Mouse (Mus musculus) CH12.LX (cell line): ENCODE measurements around the gene Rtf1. TPM values are rescaled to one million over a fixed set of nuclear protein-coding genes. Genes with fewer than 3 reads are reported as not detected.

Experiments
- DNase-seq: peaks from one replicate; pipeline ENCODE4 v3.0.0-alpha.2; 2013; ENCODE audit errors: extremely low read depth
- H3K27ac ChIP-seq: 2 replicates; pipeline ENCODE4 v1.5.1; 2012; ENCODE audit warnings: low read depth, mild to moderate bottlenecking, control low read depth, moderate library complexity; ENCODE audit not compliant: insufficient read depth
- H3K27me3 ChIP-seq: replicated peaks from 2 replicates; pipeline ENCODE3; 2012; ENCODE audit warnings: inconsistent platforms
- H3K36me3 ChIP-seq, 2 experiments: replicated peaks in 1 of 2; 2 replicates each; pipeline versions ENCODE3 to v1.6.1; 2012; ENCODE audit warnings: inconsistent platforms in 1 of 2, low read length in 1 of 2, mild to moderate bottlenecking in 1 of 2, mixed read lengths in 1 of 2, moderate library complexity in 1 of 2; ENCODE audit not compliant: control insufficient read depth in 1 of 2, insufficient read depth in 1 of 2
- H3K4me1 ChIP-seq, 2 experiments: 2 replicates each; pipeline ENCODE4 v1.6.1; 2012; ENCODE audit warnings: inconsistent platforms in 1 of 2, moderate library complexity in 1 of 2; ENCODE audit not compliant: insufficient read depth in 2 of 2, control insufficient read depth in 1 of 2
- H3K4me2 ChIP-seq: 2 replicates; pipeline ENCODE4 v1.6.1; 2012; ENCODE audit warnings: low read depth, mild to moderate bottlenecking, control low read depth; ENCODE audit not compliant: poor library complexity, insufficient read depth, severe bottlenecking
- H3K4me3 ChIP-seq, 3 experiments: fragments of 150-350 bp in 1 of 3; sonication (generic) in 1 of 3; replicated peaks in 1 of 3; 2 replicates each; pipeline versions ENCODE3 to v1.5.1; 2011 to 2012; ENCODE audit warnings: low read depth in 2 of 3, low read length in 2 of 3, mild to moderate bottlenecking in 2 of 3, moderate library complexity in 2 of 3, control low read depth in 1 of 3, improper control_type of control experiment in 1 of 3, inconsistent platforms in 1 of 3, mixed read lengths in 1 of 3; ENCODE audit not compliant: poor library complexity in 1 of 3
- H3K79me2 ChIP-seq: replicated peaks from 2 replicates; pipeline ENCODE4 v1.6.1; 2012; ENCODE audit warnings: mild to moderate bottlenecking, moderate library complexity; ENCODE audit not compliant: control insufficient read depth, poor library complexity, insufficient read depth, severe bottlenecking; ENCODE audit errors: extremely low read depth
- H3K9ac ChIP-seq: 2 replicates; pipeline ENCODE4 v1.6.1; 2012; ENCODE audit warnings: low read depth, mild to moderate bottlenecking, control low read depth, moderate library complexity; ENCODE audit not compliant: insufficient read depth
- H3K9me3 ChIP-seq: replicated peaks from 2 replicates; pipeline ENCODE3; 2012; ENCODE audit warnings: low read length, inconsistent platforms, mixed read lengths
- CHD1 ChIP-seq: IDR thresholded peaks from 2 replicates; pipeline ENCODE4 v1.6.1; 2012; ENCODE audit warnings: low read depth, low read length, improper control_type of control experiment, inconsistent platforms
- E2F4 ChIP-seq: IDR thresholded peaks from 2 replicates; pipeline ENCODE4 v1.6.1; 2011; ENCODE audit warnings: low read depth, low read length, improper control_type of control experiment; ENCODE audit not compliant: insufficient replicate concordance
- ETS1 ChIP-seq: conservative IDR thresholded peaks from 2 replicates; pipeline ENCODE4 v1.6.1; 2012; ENCODE audit warnings: low read depth, mild to moderate bottlenecking, inconsistent platforms, low read length, improper control_type of control experiment, moderate library complexity
- GABPA ChIP-seq: IDR thresholded peaks from 2 replicates; pipeline ENCODE4 v1.6.1; 2012; ENCODE audit warnings: low read depth, low read length, improper control_type of control experiment, inconsistent platforms; ENCODE audit not compliant: insufficient replicate concordance
- HCFC1 ChIP-seq: IDR thresholded peaks from 2 replicates; pipeline ENCODE4 v1.6.1; 2012; ENCODE audit warnings: low read depth, mild to moderate bottlenecking, inconsistent platforms, low read length, improper control_type of control experiment
- IRF4 ChIP-seq: IDR thresholded peaks from 2 replicates; pipeline ENCODE4 v1.6.1; 2014; ENCODE audit warnings: low read depth, mild to moderate bottlenecking, inconsistent platforms, low read length, improper control_type of control experiment
- JUND ChIP-seq: conservative IDR thresholded peaks from 2 replicates; pipeline ENCODE4 v1.6.1; 2011; ENCODE audit warnings: low read depth, low read length, improper control_type of control experiment
- MAX ChIP-seq: IDR thresholded peaks from 2 replicates; pipeline ENCODE4 v1.6.1; 2011; ENCODE audit warnings: low read length, improper control_type of control experiment
- MAZ ChIP-seq: IDR thresholded peaks from 2 replicates; pipeline ENCODE4 v1.6.1; 2012; ENCODE audit warnings: low read depth, mild to moderate bottlenecking, inconsistent platforms, low read length, improper control_type of control experiment, moderate library complexity
- MXI1 ChIP-seq: IDR thresholded peaks from 2 replicates; pipeline ENCODE4 v1.6.1; 2011; ENCODE audit warnings: mild to moderate bottlenecking, low read depth, low read length, improper control_type of control experiment
- MYC ChIP-seq: IDR thresholded peaks from 2 replicates; pipeline ENCODE4 v1.6.1; 2011; ENCODE audit warnings: low read depth, mild to moderate bottlenecking, improper control_type of control experiment, low read length
- NELFE ChIP-seq: IDR thresholded peaks from 2 replicates; pipeline ENCODE4 v1.6.1; 2011; ENCODE audit warnings: low read depth, low read length, improper control_type of control experiment
- PAX5 ChIP-seq: IDR thresholded peaks from 2 replicates; pipeline ENCODE4 v1.6.1; 2012; ENCODE audit warnings: low read length, inconsistent platforms, mixed read lengths
- POLR2AphosphoS2 ChIP-seq: IDR thresholded peaks from 2 replicates; pipeline ENCODE4 v1.6.1; 2011; ENCODE audit warnings: low read depth, low read length, improper control_type of control experiment
- TBP ChIP-seq: conservative IDR thresholded peaks from 2 replicates; pipeline ENCODE4 v1.6.1; 2011; ENCODE audit warnings: low read depth, low read length, improper control_type of control experiment
- TCF12 ChIP-seq: IDR thresholded peaks from 2 replicates; pipeline ENCODE4 v1.6.1; 2014; ENCODE audit warnings: low read depth, mild to moderate bottlenecking, inconsistent platforms, low read length, improper control_type of control experiment
- UBTF ChIP-seq: IDR thresholded peaks from 2 replicates; pipeline ENCODE4 v1.6.1; 2012; ENCODE audit warnings: low read depth, mild to moderate bottlenecking, inconsistent platforms, low read length, improper control_type of control experiment, moderate library complexity
- USF2 ChIP-seq: conservative IDR thresholded peaks from 2 replicates; pipeline ENCODE4 v1.6.1; 2011; ENCODE audit warnings: low read depth, low read length, improper control_type of control experiment
- ZC3H11A ChIP-seq: IDR thresholded peaks from 2 replicates; pipeline ENCODE4 v1.6.1; 2012; ENCODE audit warnings: low read depth, mild to moderate bottlenecking, inconsistent platforms, low read length, improper control_type of control experiment
- ZNF384 ChIP-seq: IDR thresholded peaks from 2 replicates; pipeline ENCODE4 v1.6.1; 2012; ENCODE audit warnings: low read depth, low read length, improper control_type of control experiment, inconsistent platforms
- dilution Hi-C: fragments of 300-500 bp; cut with MboI; formaldehyde crosslinking; loops from 2 replicates; pipeline ENCODE4 v1.14.3; 2020; ENCODE audit warnings: low sequenced_read_pairs; ENCODE audit not compliant: extremely low pct_unique_long_range_greater_than_20kb, extremely low pct_ligation_motif_present
- in situ Hi-C: fragments of 300-500 bp; cut with MboI; formaldehyde crosslinking; loops from 3 replicates; pipeline ENCODE4 v1.14.3; 2019; ENCODE audit warnings: low sequenced_read_pairs, low pct_ligation_motif_present, low pct_unique_long_range_greater_than_20kb, mixed read lengths
- polyA plus RNA-seq: library from polyadenylated mRNA; unstranded; fragments of >175 nt; gene quantifications from 2 replicates; pipeline ENCODE4 v1.2.1, GENCODE M21; 2012; ENCODE audit warnings: low read depth; ENCODE audit not compliant: insufficient read length
- total RNA-seq, 2 experiments: library from RNA; depleted of rRNA; stranded (reverse); fragments of 300-350 nt in 1 of 2; fragments of >200 nt in 1 of 2; gene quantifications; 2 replicates each; pipeline ENCODE4 v1.2.3; 2012 to 2014

Rtf1 gene
- total and polyA plus RNA-seq, 3 experiments = 9.7 to 50.3 (median 11.3) TPM

DNA sequence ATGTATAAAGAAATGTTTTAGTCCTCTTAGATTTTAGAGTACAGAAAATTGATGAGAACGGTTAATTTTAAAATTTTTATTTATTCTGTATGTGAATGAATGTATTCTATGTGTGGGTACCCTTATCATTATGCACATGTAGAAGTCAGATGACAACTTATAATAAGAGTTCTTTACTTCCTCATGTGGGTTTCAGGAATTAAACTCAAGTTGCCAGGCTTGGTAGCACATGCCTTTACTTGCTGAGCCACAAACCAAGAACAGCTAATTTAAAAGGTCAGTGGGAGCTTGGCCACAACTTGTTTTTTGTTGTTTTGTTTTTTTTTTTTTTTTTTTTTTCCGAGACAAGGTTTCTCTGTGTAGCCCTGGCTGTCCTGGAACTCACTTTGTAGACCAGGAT, 20.0 kb downstream of the Rtf1 start:
- in situ Hi-C loops = loop anchor here (10.0 kb wide), 1 partner anchor 200 kb away; the partner anchor contains the start of gene Mga
- Histone ChIP-seq H3K27ac (no peak overlapping the region), H3K9me3 (no peaks in the 10 kb centered on the region), H3K79me2 (no peaks in the 10 kb centered on the region; the same call in 1 of the 2 replicates), H3K9ac (no peak overlapping the region), H3K4me2 (no peak overlapping the region), H3K4me3 (no peak overlapping the region), H3K27me3 (no peaks in the 10 kb centered on the region), H3K36me3 (peaks cover 0 to 35% of the 10 kb centered on the region in 2 experiments), H3K4me1 (peaks cover 6 to 70% of the 10 kb centered on the region in 2 experiments)
- dilution Hi-C loops = no loop called here
- DNase-seq = peak; percentile 12
- TF ChIP-seq ZNF384 (peak; percentile 16; the same call in 1 of the 2 replicates), MYC (peak; percentile 29; the same call in 1 of the 2 replicates), NELFE (no peak)

DNA sequence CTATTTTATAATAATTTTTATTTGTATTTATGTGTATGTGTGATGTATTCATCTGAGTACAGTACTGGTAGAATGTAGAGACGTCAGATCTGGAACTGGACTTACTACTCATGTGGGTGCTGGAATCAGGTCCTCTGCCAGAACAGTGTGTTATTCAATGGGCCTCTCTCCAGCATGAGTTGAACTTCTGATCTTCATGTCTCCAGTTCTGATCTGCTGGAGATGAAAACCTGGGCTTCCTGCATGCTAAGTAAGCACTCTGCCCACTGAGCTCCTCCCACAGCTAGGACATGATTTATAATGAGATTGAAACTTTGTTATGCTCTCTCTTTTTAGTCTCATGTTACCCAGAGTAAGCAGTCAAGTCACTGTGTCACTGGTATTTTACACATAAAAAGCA, 21.2 kb downstream of the Rtf1 start:
- in situ Hi-C loops = loop anchor here (10.0 kb wide), 1 partner anchor 199 kb away; the partner anchor contains the start of gene Mga
- Histone ChIP-seq H3K4me3 (no peak overlapping the region), H3K79me2 (no peaks in the 10 kb centered on the region; the same call in 1 of the 2 replicates), H3K4me2 (no peak overlapping the region), H3K36me3 (peaks cover 0 to 36% of the 10 kb centered on the region in 2 experiments), H3K4me1 (peaks cover 6 to 83% of the 10 kb centered on the region in 2 experiments), H3K9me3 (no peaks in the 10 kb centered on the region), H3K9ac (no peak overlapping the region), H3K27me3 (no peaks in the 10 kb centered on the region), H3K27ac (no peak overlapping the region)
- DNase-seq = peak; percentile 21
- no peak for TF ChIP-seq ETS1
- TF ChIP-seq UBTF = no peak
- TF ChIP-seq TBP = no peak
- no peak for TF ChIP-seq MAX
- TF ChIP-seq POLR2AphosphoS2 = no peak
- no peak for TF ChIP-seq JUND
- TF ChIP-seq CHD1 = no peak
- no peak for TF ChIP-seq GABPA
- no peak for TF ChIP-seq MAZ
- no peak for TF ChIP-seq ZC3H11A
- no peak for TF ChIP-seq USF2
- TF ChIP-seq MYC = no peak
- no peak for TF ChIP-seq ZNF384
- no peak for TF ChIP-seq PAX5
- no peak for TF ChIP-seq MXI1
- no peak for TF ChIP-seq E2F4
- no peak for TF ChIP-seq TCF12
- no peak for TF ChIP-seq HCFC1
- TF ChIP-seq IRF4 = no peak
- dilution Hi-C loops = no loop called here
